ENCODE assay signal across 12 mouse cellular contexts in the genomic region with DNA sequence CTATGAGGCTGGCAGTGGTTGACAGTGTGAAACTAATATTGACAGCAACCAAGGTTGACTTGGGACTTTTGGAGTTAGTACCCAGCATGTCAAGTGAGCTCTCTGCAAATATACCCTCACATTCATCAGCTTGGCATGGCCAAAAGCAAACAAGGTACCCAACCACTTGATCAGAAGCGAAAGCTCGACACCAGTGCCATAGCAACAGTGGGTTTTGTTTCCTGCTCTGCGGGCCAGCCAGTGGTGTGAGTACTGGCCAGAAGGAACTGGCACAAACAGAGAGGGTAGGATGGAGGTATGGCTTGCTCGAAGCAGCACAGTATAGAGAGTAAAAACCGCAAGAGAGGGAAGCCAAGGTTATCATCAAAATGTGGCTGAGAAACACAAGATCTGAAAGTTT.
"Had no signal": no experiment of that assay in that cellular context is flagged by ENCODE, and none has a peak within 500 bp of the region (broad histone marks: within the 10 kb centered on the region; RNA-seq: fewer than 3 reads in every experiment).

No protein-coding gene starts in this region.

- H3K36me3 ChIP-seq: limb, embryonic 15.5 days; liver, embryonic 13.5 days; midbrain, embryonic 10.5 days; neural tube, embryonic 13.5 days had no signal

- H3K9me3 ChIP-seq: liver, embryonic 13.5 days; midbrain, embryonic 10.5 days; neural tube, embryonic 13.5 days had no signal

- H3K9ac ChIP-seq: limb, embryonic 15.5 days; liver, embryonic 13.5 days; neural tube, embryonic 13.5 days had no signal

- H3K27ac ChIP-seq: kidney, postnatal 0 days; layer of hippocampus, adult 2 months; limb, embryonic 15.5 days; liver, embryonic 13.5 days; midbrain, embryonic 10.5 days; neural tube, embryonic 13.5 days had no signal

- H3K4me2 ChIP-seq: limb, embryonic 15.5 days; liver, embryonic 13.5 days; neural tube, embryonic 13.5 days had no signal

- DNase-seq: kidney, adult 8-10 months; kidney, postnatal 36 days; liver, embryonic 13.5 days; retina, postnatal 1 day; thymus, postnatal 14 days had no signal

- H3K27me3 ChIP-seq: limb, embryonic 15.5 days; liver, embryonic 13.5 days; neural tube, embryonic 13.5 days had no signal

- H3K4me3 ChIP-seq: layer of hippocampus, adult 2 months; limb, embryonic 15.5 days; liver, embryonic 13.5 days; midbrain, embryonic 10.5 days; neural tube, embryonic 13.5 days had no signal

- ATAC-seq: intestine, postnatal 0 days; midbrain, embryonic 16.5 days had no signal

- H3K4me1 ChIP-seq: limb, embryonic 15.5 days; midbrain, embryonic 10.5 days; neural tube, embryonic 13.5 days had no signal
